Mouse (Mus musculus) midbrain, embryonic 16.5 days (tissue): ENCODE measurements around the gene Psmd13. TPM values are rescaled to one million over a fixed set of nuclear protein-coding genes. Genes with fewer than 3 reads are reported as not detected.
A peak's percentile ranks its signal among the peaks of the same experiment; 100 is the strongest.

Experiments
- ATAC-seq: fragments of 200-750 bp; cut with Nextera tagmentation; 2 replicates; pipeline ENCODE4 v1.8.0; 2017; ENCODE audit warnings: moderate TSS enrichment
- H3K27ac ChIP-seq: fragments of 300-500 bp; sonication (generic); 2 replicates; pipeline ENCODE4 v1.5.1; 2014; ENCODE audit warnings: mild to moderate bottlenecking, low read length, mixed read lengths
- H3K27me3 ChIP-seq: fragments of 300-500 bp; sonication (generic); 2 replicates; pipeline ENCODE4 v1.6.1; 2014; ENCODE audit warnings: low read depth, low read length, mixed read lengths; ENCODE audit not compliant: control insufficient read depth, insufficient read depth
- H3K36me3 ChIP-seq: fragments of 300-500 bp; sonication (generic); 2 replicates; pipeline ENCODE4 v1.6.1; 2014; ENCODE audit warnings: mild to moderate bottlenecking, low read length, moderate library complexity, mixed read lengths; ENCODE audit not compliant: control insufficient read depth, insufficient read depth
- H3K4me1 ChIP-seq: fragments of 300-500 bp; sonication (generic); 2 replicates; pipeline ENCODE4 v1.6.1; 2014; ENCODE audit warnings: mild to moderate bottlenecking, low read length, mixed read lengths; ENCODE audit not compliant: control insufficient read depth, insufficient read depth
- H3K4me2 ChIP-seq: fragments of 300-500 bp; sonication (generic); 2 replicates; pipeline ENCODE4 v1.6.1; 2014; ENCODE audit warnings: mild to moderate bottlenecking, low read length, mixed read lengths
- H3K4me3 ChIP-seq: fragments of 300-500 bp; sonication (generic); 2 replicates; pipeline ENCODE4 v1.5.1; 2014; ENCODE audit warnings: low read depth, mild to moderate bottlenecking, low read length, moderate library complexity, mixed read lengths
- H3K9ac ChIP-seq: fragments of 300-500 bp; sonication (generic); 2 replicates; pipeline ENCODE4 v1.6.1; 2014; ENCODE audit warnings: low read depth, low read length, mixed read lengths
- H3K9me3 ChIP-seq: fragments of 300-500 bp; sonication (generic); replicated peaks from 2 replicates; pipeline ENCODE4 v1.6.1; 2014; ENCODE audit warnings: mild to moderate bottlenecking, low read length, mixed read lengths; ENCODE audit not compliant: control insufficient read depth, poor library complexity, severe bottlenecking
- WGBS: fragments of 180-500 bp; shearing (Covaris S2); extraction: QIAGEN DNeasy Blood & Tissue Kit; methylation state at CpG from one replicate; pipeline ENCODE4 v1.1.7; 2014; 5-methylcytosine and 5-hydroxymethylcytosine counted together
- polyA plus RNA-seq: library from polyadenylated mRNA; unstranded; fragments of >200 nt; fragmentation: Nextera tagmentation; extraction: Ambion mirVana; gene quantifications from 2 replicates; pipeline ENCODE4 v1.2.1, GENCODE M21; 2015

Psmd13 gene
- polyA plus RNA-seq, 1 experiment from 2014 or later = 260 TPM

DNA sequence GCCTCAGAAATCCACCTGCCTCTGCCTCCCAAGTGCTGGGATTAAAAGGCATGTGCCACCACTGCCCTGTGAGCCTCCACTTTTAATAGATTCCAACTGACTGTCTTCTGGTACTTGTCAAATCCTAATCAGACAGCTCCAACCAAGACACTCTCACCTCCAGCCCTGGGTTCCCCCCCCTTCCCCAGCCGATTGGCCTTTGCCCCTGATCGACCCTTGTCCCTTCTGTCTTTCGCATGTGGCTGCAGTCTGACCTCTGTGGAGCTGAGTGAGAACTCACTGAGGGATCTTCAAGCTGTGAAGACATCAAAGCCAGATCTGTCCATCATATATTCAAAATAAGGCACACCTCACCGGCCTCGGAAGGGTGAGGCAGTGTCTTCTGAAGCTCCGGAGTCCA, 45.4 kb downstream of the Psmd13 start:
- no peak for ATAC-seq
- no peaks in the 10 kb centered on the region for H3K9me3 ChIP-seq
- H3K9ac ChIP-seq = no peak overlapping the region
- peaks cover 8% of the 10 kb centered on the region; the same call in 1 of the 2 replicates for H3K4me1 ChIP-seq
- no peak overlapping the region for H3K27ac ChIP-seq
- 92% methylated on average over 6 of the region's 6 CpGs for WGBS
- no peaks in the 10 kb centered on the region for H3K36me3 ChIP-seq
- peaks cover 22% of the 10 kb centered on the region for H3K27me3 ChIP-seq
- no peak overlapping the region for H3K4me3 ChIP-seq
- no peak overlapping the region for H3K4me2 ChIP-seq

DNA sequence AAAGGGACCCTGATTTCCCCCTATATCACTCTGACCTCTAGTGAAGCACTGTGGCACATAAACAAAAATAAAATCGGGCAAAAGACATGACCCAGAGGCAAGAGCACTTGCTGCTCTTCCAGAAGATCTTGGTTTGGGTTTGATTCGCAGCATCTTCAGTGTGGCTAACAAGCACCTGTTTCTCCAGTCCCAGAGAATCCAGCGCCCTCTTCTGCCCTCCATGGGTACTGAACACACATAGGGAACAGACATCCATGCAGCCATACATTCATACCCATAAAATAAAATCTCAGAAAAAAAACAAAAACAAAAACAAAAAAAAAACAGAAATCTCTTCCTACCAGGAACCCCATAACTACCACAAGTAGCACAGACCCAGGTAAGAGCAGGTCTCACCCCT, 56.7 kb downstream of the Psmd13 start:
- WGBS = 48% methylated on average over 3 of the region's 3 CpGs
- no peak for ATAC-seq

DNA sequence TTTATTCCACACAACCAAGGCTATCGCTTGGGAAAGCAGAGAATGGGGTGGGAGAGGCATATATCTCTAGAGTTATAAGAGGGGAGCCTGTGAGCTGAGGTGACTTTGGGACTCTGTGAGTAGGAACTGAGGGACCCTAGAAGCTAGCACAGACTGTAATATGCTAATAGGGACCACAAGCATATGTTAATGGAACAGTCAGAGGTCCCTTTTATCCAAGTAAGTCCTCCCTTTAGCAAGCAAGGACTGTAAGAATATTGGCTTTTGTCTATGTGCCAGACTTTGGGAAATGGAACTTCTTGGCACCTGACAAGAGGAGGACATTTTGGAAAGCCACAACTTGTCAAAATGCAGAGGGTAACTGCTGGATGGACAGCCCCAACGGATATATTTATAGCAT, 57.1 kb downstream of the Psmd13 start:
- Histone ChIP-seq H3K27me3 (no peaks in the 10 kb centered on the region), H3K4me3 (no peak overlapping the region), H3K27ac (no peak overlapping the region), H3K4me2 (no peak overlapping the region), H3K4me1 (no peaks in the 10 kb centered on the region), H3K36me3 (no peaks in the 10 kb centered on the region), H3K9me3 (no peaks in the 10 kb centered on the region), H3K9ac (no peak overlapping the region)
- 27% methylated on average over 2 of the region's 2 CpGs for WGBS
- no peak for ATAC-seq

More for the DNA sequence above, 56.7 kb downstream of the Psmd13 start:
- Histone ChIP-seq H3K9ac (no peak overlapping the region), H3K4me2 (no peak overlapping the region), H3K4me3 (no peak overlapping the region), H3K36me3 (no peaks in the 10 kb centered on the region), H3K4me1 (no peaks in the 10 kb centered on the region), H3K27me3 (no peaks in the 10 kb centered on the region), H3K9me3 (no peaks in the 10 kb centered on the region), H3K27ac (no peak overlapping the region)

DNA sequence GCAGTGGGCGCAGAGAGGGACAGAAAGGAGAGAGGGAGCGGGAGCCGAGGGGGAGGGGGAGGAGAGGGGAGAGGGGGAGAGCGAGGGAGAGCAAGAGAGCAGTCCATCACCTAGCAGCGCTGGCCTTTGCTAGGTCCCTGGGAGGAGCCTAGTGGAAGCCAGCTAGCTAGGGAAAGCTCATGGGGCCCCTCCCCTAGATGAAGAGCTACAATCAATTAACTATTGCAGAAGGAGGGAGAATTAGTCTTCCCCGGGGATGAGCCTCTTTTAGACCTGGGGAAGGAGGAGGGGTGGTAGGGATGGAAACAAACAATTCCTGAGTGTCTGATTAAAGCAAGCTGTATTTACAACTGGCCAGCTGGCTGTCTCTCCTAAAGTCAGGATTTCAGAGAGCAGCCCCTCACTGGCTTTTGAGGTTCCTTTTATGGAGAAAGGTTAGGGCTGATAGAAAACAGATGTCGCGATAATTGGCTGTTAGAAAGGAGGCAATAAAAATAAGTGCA, 58.0 kb downstream of the Psmd13 start:
- no peak overlapping the region for H3K4me2 ChIP-seq
- no peaks in the 10 kb centered on the region for H3K36me3 ChIP-seq
- H3K27me3 ChIP-seq = no peaks in the 10 kb centered on the region
- ATAC-seq = no peak
- 9% methylated on average over 7 of the region's 8 CpGs for WGBS
- no peaks in the 10 kb centered on the region for H3K4me1 ChIP-seq
- H3K27ac ChIP-seq = no peak overlapping the region
- no peak overlapping the region for H3K9ac ChIP-seq
- H3K4me3 ChIP-seq = no peak overlapping the region
- no peaks in the 10 kb centered on the region for H3K9me3 ChIP-seq

DNA sequence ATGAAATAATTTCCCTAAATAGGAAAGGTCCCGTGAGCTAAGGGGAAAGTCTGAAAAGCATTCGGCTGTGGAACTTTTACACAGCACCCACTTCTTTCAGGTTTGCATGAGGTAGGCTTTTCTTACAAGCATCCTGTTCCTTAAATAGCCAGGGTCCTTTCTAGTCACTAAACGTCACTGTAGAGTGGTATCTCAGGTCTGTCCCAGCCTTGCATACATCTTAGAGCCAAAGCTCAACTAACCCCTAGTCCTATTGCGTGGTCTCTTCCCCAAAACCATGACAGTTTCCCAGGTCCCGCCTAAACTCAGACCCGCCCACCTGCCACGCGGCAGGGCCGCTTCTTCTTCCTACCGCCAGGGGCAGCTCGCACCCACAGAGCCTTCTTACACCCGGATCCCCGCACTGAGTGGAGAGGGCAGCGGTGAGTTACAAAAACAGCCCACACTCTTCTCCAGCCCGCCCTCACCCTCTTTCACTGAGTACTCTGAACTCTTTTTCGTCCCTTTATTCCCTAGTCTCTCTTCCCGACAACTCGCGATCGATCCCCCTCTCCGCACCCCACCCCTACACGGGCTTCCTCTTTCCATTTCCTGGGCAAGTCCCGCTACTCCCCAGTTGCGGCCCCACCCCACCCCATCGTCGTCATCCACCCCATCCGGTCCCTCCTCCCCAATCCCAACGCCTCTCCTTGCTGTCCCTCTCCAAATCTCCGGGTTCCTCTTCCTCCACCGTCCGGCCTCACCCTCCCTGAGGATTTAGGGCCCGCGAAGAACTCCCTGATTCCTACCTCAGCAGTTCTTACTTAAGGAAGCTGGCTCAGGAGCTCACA, 59.7 kb downstream of the Psmd13 start, which contains the start of gene Pgghg:
Gene Pgghg, plus strand, starts transcription at position 170 of the 830 bp plus-strand sequence.
- no peaks in the 10 kb centered on the region for H3K27me3 ChIP-seq
- peak; percentile 88 for ATAC-seq
- peak within 1 kb of the TSS; percentile 63 for H3K9ac ChIP-seq
- no peaks in the 10 kb centered on the region for H3K36me3 ChIP-seq
- 4% methylated on average over 33 of the region's 33 CpGs for WGBS
- no peaks in the 10 kb centered on the region for H3K9me3 ChIP-seq
- no peaks in the 10 kb centered on the region for H3K4me1 ChIP-seq
- 0 out of 2 replicates have a peak within 1 kb of the TSS, but pooled peaks have one; percentile 2 for H3K27ac ChIP-seq
- H3K4me2 ChIP-seq = peak within 1 kb of the TSS; percentile 48
- peak within 1 kb of the TSS; percentile 35 for H3K4me3 ChIP-seq

DNA sequence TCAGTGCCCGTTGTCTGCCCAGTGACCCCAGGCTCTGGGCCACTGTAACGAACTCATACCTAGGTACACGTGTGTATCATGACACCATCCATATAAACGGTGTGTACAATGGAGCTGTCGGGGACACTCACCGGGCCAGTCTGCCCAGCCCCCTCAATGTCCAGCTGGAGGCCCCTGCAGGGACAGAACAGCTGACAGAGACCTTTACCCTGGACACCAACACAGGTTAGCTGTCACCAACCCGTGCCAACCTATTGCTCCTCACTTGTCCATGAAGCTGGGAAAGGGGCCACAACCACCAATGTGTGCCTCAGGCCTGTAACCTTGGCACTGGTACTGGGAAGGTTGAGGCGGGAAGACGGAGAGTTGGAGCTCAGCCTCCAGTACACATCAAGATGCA, 60.6 kb downstream of the Psmd13 start:
- WGBS = 67% methylated on average over 9 of the region's 9 CpGs
- peak overlapping the region; percentile 63; the same call in 1 of the 2 replicates for H3K9ac ChIP-seq
- H3K27me3 ChIP-seq = no peaks in the 10 kb centered on the region
- H3K4me3 ChIP-seq = peak overlapping the region; percentile 35; the same call in 1 of the 2 replicates
- H3K4me2 ChIP-seq = peak overlapping the region; percentile 48
- no peaks in the 10 kb centered on the region for H3K4me1 ChIP-seq
- H3K36me3 ChIP-seq = no peaks in the 10 kb centered on the region
- no peaks in the 10 kb centered on the region for H3K9me3 ChIP-seq
- no peak overlapping the region for H3K27ac ChIP-seq
- no peak for ATAC-seq

DNA sequence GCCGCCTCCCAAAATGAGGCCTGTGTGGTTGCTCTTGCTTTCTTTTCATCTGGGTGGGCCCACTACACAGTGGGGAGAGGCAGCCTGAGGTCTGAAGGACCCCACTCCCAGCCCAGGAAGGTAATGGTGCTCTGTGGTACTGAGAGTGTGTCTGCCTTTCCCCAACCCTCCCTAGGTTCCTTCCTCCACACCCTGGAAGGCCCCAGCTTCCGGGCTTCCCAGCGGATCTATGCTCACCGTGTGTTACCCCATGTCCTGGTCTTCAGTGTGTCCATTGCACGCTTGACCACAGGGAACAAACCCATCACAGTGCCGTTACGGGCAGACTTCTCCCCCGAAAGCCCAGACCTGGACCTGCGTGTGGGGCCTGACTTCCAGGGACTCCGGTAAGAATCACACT, 61.0 kb downstream of the Psmd13 start:
- 95% methylated on average over 10 of the region's 10 CpGs for WGBS
- Histone ChIP-seq H3K9me3 (no peaks in the 10 kb centered on the region), H3K36me3 (no peaks in the 10 kb centered on the region), H3K4me2 (no peak overlapping the region), H3K9ac (no peak overlapping the region), H3K27ac (no peak overlapping the region), H3K4me1 (no peaks in the 10 kb centered on the region), H3K4me3 (no peak overlapping the region), H3K27me3 (no peaks in the 10 kb centered on the region)
- ATAC-seq = no peak

DNA sequence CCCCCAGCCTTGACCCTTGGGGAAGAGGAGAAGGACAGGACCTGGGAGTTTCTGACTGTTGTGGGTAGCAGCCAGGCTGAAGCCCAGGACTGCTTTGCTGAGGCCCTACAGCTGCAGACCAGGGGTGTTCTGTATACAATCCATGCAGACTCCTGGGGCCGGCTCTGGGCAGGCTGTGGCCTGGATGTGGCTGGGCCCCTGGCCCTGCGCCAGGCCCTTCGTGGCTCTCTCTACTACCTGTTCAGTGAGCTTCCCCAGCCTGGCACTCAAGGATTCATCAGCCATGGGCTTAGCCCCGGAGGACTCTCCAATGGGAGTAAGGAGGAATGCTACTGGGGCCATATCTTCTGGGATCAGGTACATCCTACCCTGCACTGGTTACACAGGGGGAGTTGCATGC, 61.6 kb downstream of the Psmd13 start:
- no peak overlapping the region for H3K27ac ChIP-seq

DNA sequence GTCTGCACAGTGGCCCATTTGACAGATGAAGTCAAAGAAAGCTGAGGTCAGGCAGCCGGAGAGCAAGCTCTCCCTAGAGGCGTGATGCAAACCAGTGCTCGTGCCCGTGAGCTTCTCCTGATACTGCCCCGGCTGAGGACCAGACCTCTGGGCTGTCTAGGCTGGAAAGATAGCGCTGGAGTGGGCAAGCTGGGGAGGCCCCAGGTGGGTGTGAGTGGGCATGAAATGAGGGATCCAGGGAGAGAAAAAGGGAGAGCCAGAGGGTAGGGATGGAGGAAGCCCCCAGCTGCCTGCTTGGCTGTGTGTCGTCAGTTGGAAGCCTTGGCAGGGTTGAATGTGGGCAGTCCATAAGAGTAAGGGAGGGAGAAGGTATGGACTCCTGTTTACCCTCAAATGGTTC, 62.5 kb downstream of the Psmd13 start:
- Histone ChIP-seq H3K36me3 (no peaks in the 10 kb centered on the region), H3K27me3 (no peaks in the 10 kb centered on the region), H3K4me3 (no peak overlapping the region), H3K9ac (no peak overlapping the region), H3K27ac (no peak overlapping the region), H3K4me1 (no peaks in the 10 kb centered on the region), H3K4me2 (no peak overlapping the region), H3K9me3 (no peaks in the 10 kb centered on the region)
- ATAC-seq = no peak
- WGBS = 93% methylated on average over 7 of the region's 7 CpGs

More for the DNA sequence above, 61.6 kb downstream of the Psmd13 start:
- Histone ChIP-seq H3K4me1 (no peaks in the 10 kb centered on the region), H3K4me3 (no peak overlapping the region), H3K9ac (no peak overlapping the region), H3K36me3 (no peaks in the 10 kb centered on the region), H3K4me2 (no peak overlapping the region), H3K9me3 (no peaks in the 10 kb centered on the region), H3K27me3 (no peaks in the 10 kb centered on the region)
- no peak for ATAC-seq
- 88% methylated on average over 4 of the region's 4 CpGs for WGBS
